Mouse (Mus musculus): Measurements from ENCODE around the gene Tek. TPM values are rescaled to one million over a fixed set of nuclear protein-coding genes. Genes with fewer than 3 reads are reported as not detected.

The Tek gene
- polyA plus RNA-seq (2017; shearing (Covaris generic)) = under 1 TPM in 1 of 2 experiments, not detected in 1; 0.22 TPM

DNA sequence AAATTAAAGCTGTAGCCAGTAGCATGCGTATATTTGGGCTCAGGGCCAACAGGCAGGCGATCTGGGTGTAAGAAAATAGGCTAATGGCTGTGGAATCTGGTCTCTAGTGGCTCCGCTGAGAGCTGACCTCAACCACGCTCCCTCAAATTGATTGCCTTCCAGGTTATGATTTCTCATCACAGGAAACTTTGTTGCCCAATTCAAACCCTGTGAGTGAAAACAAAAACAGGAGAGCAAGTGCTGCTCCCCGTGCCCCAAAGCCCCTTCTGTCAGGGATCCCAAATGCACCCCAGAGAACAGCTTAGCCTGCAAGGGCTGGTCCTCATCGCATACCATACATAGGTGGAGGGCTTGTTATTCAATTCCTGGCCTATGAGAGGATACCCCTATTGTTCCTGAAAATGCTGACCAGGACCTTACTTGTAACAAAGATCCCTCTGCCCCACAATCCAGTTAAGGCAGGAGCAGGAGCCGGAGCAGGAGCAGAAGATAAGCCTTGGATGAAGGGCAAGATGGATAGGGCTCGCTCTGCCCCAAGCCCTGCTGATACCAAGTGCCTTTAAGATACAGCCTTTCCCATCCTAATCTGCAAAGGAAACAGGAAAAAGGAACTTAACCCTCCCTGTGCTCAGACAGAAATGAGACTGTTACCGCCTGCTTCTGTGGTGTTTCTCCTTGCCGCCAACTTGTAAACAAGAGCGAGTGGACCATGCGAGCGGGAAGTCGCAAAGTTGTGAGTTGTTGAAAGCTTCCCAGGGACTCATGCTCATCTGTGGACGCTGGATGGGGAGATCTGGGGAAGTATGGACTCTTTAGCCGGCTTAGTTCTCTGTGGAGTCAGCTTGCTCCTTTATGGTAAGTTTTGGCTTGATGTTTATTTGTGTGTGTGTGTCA, at the start of gene Tek:
Tek (plus strand) TSS at position 452 of the 894 bp plus-strand sequence.

Other genes starting within 250 kb of the Tek start
- not detected for gene Gm10306, start 182.7 kb upstream of the Tek start, polyA plus RNA-seq (2017; shearing (Covaris generic))
- 10 to 100 TPM; 23.4 to 29.2 TPM for gene Caap1, start 182.5 kb upstream of the Tek start, polyA plus RNA-seq (2017; shearing (Covaris generic))
- gene Plaa, start 136.0 kb upstream of the Tek start, polyA plus RNA-seq (2017; shearing (Covaris generic)) = 10 to 100 TPM; 70.4 to 76.3 TPM
- gene Ift74, start 124.8 kb upstream of the Tek start, polyA plus RNA-seq (2017; shearing (Covaris generic)) = 1 to 10 TPM; 4.1 to 4.5 TPM
- gene Lrrc19, start 89.1 kb upstream of the Tek start, polyA plus RNA-seq (2017; shearing (Covaris generic)) = under 1 TPM in 1 of 2 experiments, not detected in 1; 0.39 TPM
- under 1 TPM in 1 of 2 experiments, not detected in 1; 0.27 TPM for gene Eqtn, start 189.6 kb downstream of the Tek start, polyA plus RNA-seq (2017; shearing (Covaris generic))
- gene Mysm1, start 239.8 kb downstream of the Tek start, polyA plus RNA-seq (2017; shearing (Covaris generic)) = 10 to 100 TPM; 44.3 to 52.0 TPM